Mouse (Mus musculus): ENCODE data around the gene Tmed10. TPM values are rescaled to one million over a fixed set of nuclear protein-coding genes. Genes with fewer than 3 reads are reported as not detected.

The Tmed10 gene
- total RNA-seq, 2 experiments from 2014 or later, result 190 to 191 TPM

- DNase-seq (ENCODE audit: low spot score in 2 of 2), result no peak
Observed at GRCm38 (mm10) chr12:85380308-85380707, 5.7 kb upstream of the Tmed10 start.

GRCm38 (mm10) chr12:85378271-85378670 lies 3.6 kb upstream of the Tmed10 start:
- DNase-seq (ENCODE audit: low spot score in 2 of 2), result no peak

GRCm38 (mm10) chr12:85373591-85374560 lies 771 bp downstream of the Tmed10 start:
- DNase-seq (ENCODE audit: low spot score in 2 of 2), result peak; percentile 71 to 77

GRCm38 (mm10) chr12:85372068-85372665 lies 2.5 kb downstream of the Tmed10 start:
- DNase-seq (ENCODE audit: low spot score in 2 of 2), result no peak

GRCm38 (mm10) chr12:85368441-85369063 lies 6.1 kb downstream of the Tmed10 start:
- no peak for DNase-seq (ENCODE audit: low spot score in 2 of 2)

- DNase-seq (ENCODE audit: low spot score in 2 of 2), result no peak
Observed at GRCm38 (mm10) chr12:85366271-85366670, 8.4 kb downstream of the Tmed10 start.

- DNase-seq (ENCODE audit: low spot score in 2 of 2), result no peak
Observed at GRCm38 (mm10) chr12:85362510-85362909, 12.1 kb downstream of the Tmed10 start.

GRCm38 (mm10) chr12:85361580-85361979 lies 13.1 kb downstream of the Tmed10 start:
- DNase-seq (ENCODE audit: low spot score in 2 of 2), result no peak

GRCm38 (mm10) chr12:85361165-85361564 lies 13.5 kb downstream of the Tmed10 start:
- DNase-seq (ENCODE audit: low spot score in 2 of 2), result no peak

GRCm38 (mm10) chr12:85354061-85354460 lies 20.6 kb downstream of the Tmed10 start:
- DNase-seq (ENCODE audit: low spot score in 2 of 2), result no peak

- DNase-seq (ENCODE audit: low spot score in 2 of 2), result no peak
Observed at GRCm38 (mm10) chr12:85350407-85351232, 24.0 kb downstream of the Tmed10 start.

- no peak for DNase-seq (ENCODE audit: low spot score in 2 of 2)
Observed at GRCm38 (mm10) chr12:85348338-85348737, 26.3 kb downstream of the Tmed10 start.

- no peak for DNase-seq (ENCODE audit: low spot score in 2 of 2)
Observed at GRCm38 (mm10) chr12:85347196-85347595, 27.5 kb downstream of the Tmed10 start.

GRCm38 (mm10) chr12:85346374-85346773 lies 28.3 kb downstream of the Tmed10 start:
- DNase-seq (ENCODE audit: low spot score in 2 of 2), result peak in 1 of 2 experiments; percentile 48

GRCm38 (mm10) chr12:85345559-85345958 lies 29.1 kb downstream of the Tmed10 start:
- no peak for DNase-seq (ENCODE audit: low spot score in 2 of 2)

- no peak for DNase-seq (ENCODE audit: low spot score in 2 of 2)
Observed at GRCm38 (mm10) chr12:85344252-85344651, 30.4 kb downstream of the Tmed10 start.

- no peak for DNase-seq (ENCODE audit: low spot score in 2 of 2)
Observed at GRCm38 (mm10) chr12:85342310-85342709, 32.3 kb downstream of the Tmed10 start.

GRCm38 (mm10) chr12:85341131-85341530 lies 33.5 kb downstream of the Tmed10 start:
- DNase-seq (ENCODE audit: low spot score in 2 of 2), result no peak

GRCm38 (mm10) chr12:85339947-85340346 lies 34.7 kb downstream of the Tmed10 start:
- no peak for DNase-seq (ENCODE audit: low spot score in 2 of 2)

- peak; percentile 91 to 98 for DNase-seq (ENCODE audit: low spot score in 2 of 2)
Observed at GRCm38 (mm10) chr12:85339243-85339729, 35.4 kb downstream of the Tmed10 start, which contains the start of gene Nek9. Gene Nek9, minus strand, starts transcription at chr12:85339362.

GRCm38 (mm10) chr12:85338815-85339214 lies 35.8 kb downstream of the Tmed10 start:
- DNase-seq (ENCODE audit: low spot score in 2 of 2), result peak in 1 of 2 experiments; percentile 27
